Mouse (Mus musculus) thymus, adult 2 months (tissue): ENCODE data around the gene Abcb9. TPM values are rescaled to one million over a fixed set of nuclear protein-coding genes. Genes with fewer than 3 reads are reported as not detected.
"Not testable (repeated sequence)": the region's sequence is repeated elsewhere in the genome, so short reads cannot be mapped to it uniquely, and the experiment has no call there.

ENCODE experiments used
- DNase-seq: peaks from one replicate; pipeline ENCODE4 v3.0.0; 2021
- H3K27ac ChIP-seq: fragments of 200-500 bp; 2 replicates; pipeline ENCODE4 v1.5.1; 2012; ENCODE audit warnings: low read length, control low read depth; ENCODE audit not compliant: control insufficient read depth, insufficient read depth
- H3K27me3 ChIP-seq: fragments of 200-500 bp; 2 replicates; pipeline ENCODE4 v1.6.1; 2012; ENCODE audit warnings: mild to moderate bottlenecking, low read length, moderate library complexity, mixed read lengths; ENCODE audit not compliant: control insufficient read depth, insufficient read depth
- H3K36me3 ChIP-seq: fragments of 200-500 bp; 2 replicates; pipeline ENCODE4 v1.6.1; 2012; ENCODE audit warnings: mild to moderate bottlenecking, low read length, moderate library complexity; ENCODE audit not compliant: control insufficient read depth, insufficient read depth
- H3K4me1 ChIP-seq: fragments of 200-500 bp; replicated peaks from 2 replicates; pipeline ENCODE4 v1.6.1; 2012; ENCODE audit warnings: low read length; ENCODE audit not compliant: control insufficient read depth, insufficient read depth
- H3K4me3 ChIP-seq: fragments of 200-500 bp; 2 replicates; pipeline ENCODE4 v1.5.1; 2012; ENCODE audit warnings: mild to moderate bottlenecking, low read length, control low read depth, moderate library complexity; ENCODE audit not compliant: control insufficient read depth, insufficient read depth
- CTCF ChIP-seq: fragments of 200-500 bp; IDR thresholded peaks from 2 replicates; pipeline ENCODE4 v1.5.1; 2012; ENCODE audit warnings: mild to moderate bottlenecking, control low read depth, low read length, moderate library complexity, borderline replicate concordance; ENCODE audit not compliant: control insufficient read depth, poor library complexity, insufficient read depth; ENCODE audit errors: extremely low read depth
- POLR2A ChIP-seq: fragments of 200-500 bp; IDR thresholded peaks from 2 replicates; pipeline ENCODE4 v1.6.1; 2012; ENCODE audit warnings: mild to moderate bottlenecking, low read length, control low read depth, moderate library complexity; ENCODE audit not compliant: control insufficient read depth, poor library complexity, insufficient read depth; ENCODE audit errors: extremely low read depth
- WGBS: fragments of 180-500 bp; shearing (Covaris S2); methylation state at CpG from one replicate; pipeline ENCODE4 v1.1.7; 2018; 5-methylcytosine and 5-hydroxymethylcytosine counted together
- polyA plus RNA-seq: library from polyadenylated mRNA; depleted of rRNA; stranded (reverse); fragments of >200 nt; gene quantifications from 2 replicates; pipeline ENCODE4 v1.2.3, GENCODE M21; 2012

Abcb9 gene
- polyA plus RNA-seq, 1 experiment, result 48.2 TPM

DNA sequence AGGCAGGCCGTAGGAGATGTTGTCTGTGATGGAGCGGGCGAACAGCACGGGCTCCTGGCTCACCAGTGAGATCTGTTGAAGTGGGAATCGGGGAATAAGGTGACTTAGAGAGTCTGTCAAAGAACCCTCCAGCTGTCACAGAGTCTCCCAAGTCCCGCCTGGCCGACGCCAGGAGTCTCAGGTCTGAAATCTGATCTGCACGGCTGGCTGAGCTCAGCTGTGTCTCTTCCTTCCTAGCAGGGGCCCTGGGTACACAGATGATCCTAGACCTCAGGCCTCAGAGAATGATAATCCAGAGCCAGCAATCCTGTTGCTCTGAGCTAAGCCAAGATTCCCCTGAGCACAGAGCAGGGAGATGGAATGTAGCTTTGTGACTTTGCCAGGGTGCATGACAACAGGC is 21.9 kb downstream of the Abcb9 start:
- H3K4me1 ChIP-seq, result peaks cover 55% of the 10 kb centered on the region
- no peak for DNase-seq
- peaks cover 23% of the 10 kb centered on the region for H3K36me3 ChIP-seq
- 79% methylated on average over 9 of the region's 9 CpGs for WGBS
- no peaks in the 10 kb centered on the region for H3K27me3 ChIP-seq
- TF ChIP-seq CTCF (no peak), POLR2A (no peak)
- no peak overlapping the region for H3K4me3 ChIP-seq
- H3K27ac ChIP-seq, result peak overlapping the region; percentile 4; the same call in 1 of the 2 replicates

DNA sequence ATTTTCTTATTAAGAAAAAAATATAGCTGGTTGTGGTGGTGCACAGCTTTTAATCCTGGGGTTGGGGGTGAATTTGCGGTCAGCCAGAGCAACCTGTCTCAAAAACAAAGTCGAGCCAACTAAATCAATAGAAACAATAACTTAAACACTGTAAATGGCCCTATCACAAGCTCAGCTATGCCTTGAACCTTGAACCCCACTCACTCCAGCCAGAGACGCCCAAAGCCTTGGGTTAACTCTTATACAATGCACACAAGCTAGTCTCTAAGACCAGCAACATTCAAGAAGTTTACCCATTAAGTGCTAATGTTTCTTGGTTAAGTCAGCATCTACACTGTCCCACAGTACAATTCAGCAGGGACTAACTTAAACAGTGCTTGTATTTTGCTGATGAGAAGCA is 25.9 kb downstream of the Abcb9 start:
- DNase-seq, result no peak
- Histone ChIP-seq H3K36me3 (peaks cover 30% of the 10 kb centered on the region), H3K4me1 (peaks cover 16% of the 10 kb centered on the region), H3K27ac (no peak overlapping the region), H3K27me3 (no peaks in the 10 kb centered on the region), H3K4me3 (no peak overlapping the region)
- 94% methylated on average over 3 of the region's 3 CpGs for WGBS
- TF ChIP-seq CTCF (no peak), POLR2A (no peak)

DNA sequence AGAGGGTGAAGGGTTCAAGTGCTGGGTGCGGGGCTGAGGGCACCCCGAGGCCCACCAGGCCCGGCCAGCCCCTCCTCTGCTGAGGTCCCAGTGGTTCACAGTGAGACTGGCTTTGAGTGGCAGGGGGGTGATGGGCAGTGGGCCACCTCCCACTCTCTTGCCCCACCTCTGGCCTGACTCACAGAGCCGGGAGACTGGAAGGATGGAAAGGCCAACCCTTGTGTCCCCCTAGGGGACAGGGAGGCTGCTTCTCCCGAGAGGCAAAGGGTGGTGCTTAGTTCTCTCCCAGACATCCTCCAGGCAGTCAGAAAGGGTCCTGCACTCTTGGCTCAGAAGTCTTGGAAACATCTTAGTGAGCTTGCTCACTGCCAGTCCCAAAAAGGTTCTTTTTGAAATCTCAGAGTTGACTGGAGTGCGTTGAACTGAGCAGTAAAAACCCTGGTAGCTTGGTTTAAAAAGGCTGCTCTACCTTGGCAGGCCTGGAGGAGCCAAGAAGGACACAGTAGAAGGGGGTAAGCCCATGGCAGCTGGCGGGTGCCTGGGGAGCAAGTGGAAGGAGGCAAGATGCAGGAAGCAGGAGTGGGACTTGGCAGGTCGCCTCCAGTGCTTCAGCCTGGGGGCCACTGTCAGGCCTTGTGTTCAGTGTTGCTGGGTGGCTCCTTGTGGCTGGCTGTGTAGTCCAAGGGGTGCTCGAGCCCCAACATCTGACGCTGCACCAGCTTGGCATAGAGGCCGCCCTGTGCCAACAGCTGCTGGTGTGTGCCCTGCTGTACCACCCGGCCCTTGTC is 33.4 kb downstream of the Abcb9 start:
- WGBS, result 90% methylated on average over 12 of the region's 12 CpGs

DNA sequence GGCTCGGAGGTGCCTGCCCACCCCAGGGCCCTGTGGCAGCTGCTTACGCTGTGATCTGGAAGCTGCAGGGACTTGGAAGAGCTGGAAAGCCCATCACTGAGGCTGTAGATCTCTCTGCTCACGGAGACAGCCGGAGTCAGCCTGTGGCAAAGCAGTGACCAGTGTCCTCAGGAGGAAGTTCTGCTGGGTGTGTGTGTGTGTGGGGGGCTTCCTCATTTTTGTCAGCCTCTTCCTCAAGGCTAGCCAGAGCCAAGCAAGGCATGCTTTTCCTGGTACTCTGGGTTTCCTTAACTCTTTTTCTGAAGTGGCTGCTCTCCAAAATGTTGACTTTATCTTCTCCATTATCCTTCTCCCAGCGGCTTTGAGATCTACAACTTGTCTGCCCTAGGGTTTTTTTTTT is 35.9 kb downstream of the Abcb9 start:
- H3K36me3 ChIP-seq, result peaks cover 5% of the 10 kb centered on the region
- no peak overlapping the region for H3K27ac ChIP-seq
- H3K27me3 ChIP-seq, result no peaks in the 10 kb centered on the region
- TF ChIP-seq POLR2A (no peak), CTCF (no peak)
- 0 out of 2 replicates have a peak, but pooled peaks cover 2% of the 10 kb centered on the region for H3K4me1 ChIP-seq
- 71% methylated on average over 5 of the region's 5 CpGs for WGBS
- H3K4me3 ChIP-seq, result no peak overlapping the region
- DNase-seq, result no peak

More for the DNA sequence above, 33.4 kb downstream of the Abcb9 start:
- H3K36me3 ChIP-seq, result peaks cover 12% of the 10 kb centered on the region
- TF ChIP-seq CTCF, result no peak
- no peaks in the 10 kb centered on the region for H3K27me3 ChIP-seq
- 0 out of 2 replicates have a peak, but pooled peaks cover 2% of the 10 kb centered on the region for H3K4me1 ChIP-seq
- no peak for DNase-seq
- H3K4me3 ChIP-seq, result no peak overlapping the region
- H3K27ac ChIP-seq, result no peak overlapping the region

DNA sequence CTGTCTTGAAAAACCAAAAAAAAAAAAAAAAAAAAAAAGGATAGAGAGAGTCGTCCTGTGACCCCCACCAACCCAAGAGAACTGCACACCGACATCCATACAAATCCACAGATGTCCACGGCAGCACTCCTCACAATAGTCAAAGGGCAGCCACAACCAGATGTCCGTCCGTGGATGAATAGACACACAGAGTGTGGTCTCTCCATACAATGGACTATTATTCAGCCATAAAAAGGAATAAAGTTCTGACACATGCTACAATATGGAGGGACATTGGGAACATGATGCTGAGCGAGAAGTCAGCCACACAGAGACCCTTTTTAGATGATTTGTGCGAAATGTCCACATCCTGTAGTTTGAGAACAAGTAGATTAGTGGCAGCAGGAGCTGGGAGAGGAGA is 36.8 kb downstream of the Abcb9 start:
- whole genome bisulfite sequencing, result 95% methylated on average over 7 of the region's 7 CpGs

DNA sequence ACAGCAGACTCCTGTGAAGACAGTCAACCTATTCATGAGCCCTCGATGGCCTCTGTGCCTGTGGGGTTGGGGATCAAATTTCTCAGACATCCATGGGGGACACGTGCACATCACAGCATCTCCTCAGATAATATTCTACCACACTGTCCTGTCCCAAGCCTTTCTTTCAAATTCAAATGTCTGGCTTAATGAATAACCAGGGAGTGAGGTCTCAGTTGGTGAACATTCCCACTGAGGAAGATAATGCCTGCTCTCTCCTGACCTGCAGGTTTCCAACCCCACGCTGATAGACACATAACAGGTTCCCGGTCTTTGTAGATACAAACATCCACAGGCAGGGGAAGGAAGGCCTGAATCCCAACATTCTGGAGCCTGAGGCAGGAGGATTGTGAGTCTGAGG is 38.6 kb downstream of the Abcb9 start:
- H3K4me3 ChIP-seq, result no peak overlapping the region
- H3K27me3 ChIP-seq, result no peaks in the 10 kb centered on the region
- TF ChIP-seq CTCF, result no peak
- TF ChIP-seq POLR2A, result no peak
- peaks cover 7% of the 10 kb centered on the region for H3K4me1 ChIP-seq
- WGBS, result 92% methylated on average over 4 of the region's 4 CpGs
- no peak for DNase-seq
- 0 out of 2 replicates have a peak, but pooled peaks cover under 1% of the 10 kb centered on the region for H3K36me3 ChIP-seq
- no peak overlapping the region for H3K27ac ChIP-seq

More for the DNA sequence above, 36.8 kb downstream of the Abcb9 start:
- TF ChIP-seq CTCF (no peak), POLR2A (no peak)
- H3K36me3 ChIP-seq, result peaks cover 5% of the 10 kb centered on the region; the same call in 1 of the 2 replicates
- H3K27me3 ChIP-seq, result no peaks in the 10 kb centered on the region
- H3K4me1 ChIP-seq, result 0 out of 2 replicates have a peak, but pooled peaks cover 2% of the 10 kb centered on the region
- no peak overlapping the region for H3K27ac ChIP-seq
- no peak for DNase-seq
- no peak overlapping the region for H3K4me3 ChIP-seq

DNA sequence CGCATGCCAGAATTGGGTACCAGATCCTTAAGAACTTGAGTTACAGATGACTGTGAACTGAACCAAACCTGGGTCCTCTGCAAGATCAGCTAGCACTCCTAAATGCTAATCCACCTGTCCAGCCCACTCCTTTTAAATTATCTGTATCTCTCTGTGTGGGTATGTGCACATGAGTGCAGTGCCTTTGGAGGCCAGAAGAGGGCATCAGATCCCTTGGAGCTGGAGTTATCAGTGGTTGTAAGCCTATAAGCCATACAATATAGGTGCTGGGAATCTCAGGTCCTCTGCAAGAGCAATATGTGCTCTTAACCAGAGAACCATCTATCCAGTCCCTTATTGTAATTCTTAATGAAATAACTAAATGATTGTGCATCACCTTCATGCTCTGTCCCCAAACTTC is 39.4 kb downstream of the Abcb9 start:
- no peak for DNase-seq
- H3K36me3 ChIP-seq, result no peaks in the 10 kb centered on the region
- H3K27ac ChIP-seq, result no peak overlapping the region
- H3K4me3 ChIP-seq, result no peak overlapping the region
- H3K27me3 ChIP-seq, result no peaks in the 10 kb centered on the region
- TF ChIP-seq CTCF (no peak), POLR2A (no peak)
- 100% methylated on average over 1 of the region's 1 CpGs for WGBS
- H3K4me1 ChIP-seq, result peaks cover 12% of the 10 kb centered on the region

DNA sequence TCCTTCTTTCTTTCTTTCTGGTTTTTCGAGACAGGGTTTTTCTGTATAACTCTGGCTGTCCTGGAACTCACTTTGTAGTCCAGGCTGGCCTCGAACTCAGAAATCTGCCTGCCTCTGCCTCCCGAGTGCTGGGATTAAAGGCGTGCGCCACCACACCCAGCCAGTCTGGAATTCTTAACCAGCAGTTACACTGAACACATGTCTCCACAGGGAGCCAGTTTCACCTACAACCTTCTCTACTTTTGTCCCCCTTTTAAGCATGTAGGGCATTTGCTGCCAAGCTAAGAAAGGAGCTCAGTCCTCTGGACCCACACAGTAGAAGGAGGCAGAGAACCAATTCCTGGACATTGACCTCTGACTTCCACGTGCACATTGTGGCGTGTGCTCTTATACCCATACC is 43.0 kb downstream of the Abcb9 start:
- not testable (repeated sequence) for H3K27me3 ChIP-seq, H3K4me3 ChIP-seq, H3K36me3 ChIP-seq, DNase-seq, H3K27ac ChIP-seq
- 91% methylated on average over 7 of the region's 7 CpGs for WGBS
- peaks cover 23% of the 10 kb centered on the region for H3K4me1 ChIP-seq
